Mouse (Mus musculus) MN1 (cell line): ENCODE results near the gene Afm.
A peak's percentile ranks its signal among the peaks of the same experiment; 100 is the strongest.

ENCODE experiments used
- DNase-seq: peaks from one replicate; pipeline ENCODE4 v3.0.0-alpha.2; 2016; ENCODE audit warnings: low spot score

The Afm gene

GRCm38 (mm10) chr5:90518356-90519100 is at the start of gene Afm:
Gene Afm, plus strand, starts transcription at chr5:90518932.
- DNase-seq, result no peak

- no peak for DNase-seq
These were observed 47.9 kb upstream of the Afm start for GRCm38 (mm10) chr5:90470836-90471235.

- no peak for DNase-seq
These were observed 44.8 kb upstream of the Afm start for GRCm38 (mm10) chr5:90473902-90474301.

- no peak for DNase-seq
These were observed 44.4 kb upstream of the Afm start for GRCm38 (mm10) chr5:90474369-90474768.

GRCm38 (mm10) chr5:90476741-90477140 is 42.0 kb upstream of the Afm start:
- no peak for DNase-seq

GRCm38 (mm10) chr5:90477308-90478140 is 41.2 kb upstream of the Afm start:
- DNase-seq, result no peak

- no peak for DNase-seq
These were observed 39.8 kb upstream of the Afm start for GRCm38 (mm10) chr5:90478886-90479285.

- DNase-seq, result no peak
These were observed 33.1 kb upstream of the Afm start for GRCm38 (mm10) chr5:90485597-90485996.

- DNase-seq, result no peak
These were observed 30.4 kb upstream of the Afm start for GRCm38 (mm10) chr5:90488323-90488722.

- no peak for DNase-seq
These were observed 28.2 kb upstream of the Afm start, which contains the start of gene Afp for GRCm38 (mm10) chr5:90490518-90490917. Gene Afp, plus strand, starts transcription at chr5:90490737.

GRCm38 (mm10) chr5:90492440-90492839 is 26.3 kb upstream of the Afm start:
- DNase-seq, result no peak

- no peak for DNase-seq
These were observed 24.4 kb upstream of the Afm start for GRCm38 (mm10) chr5:90494308-90494707.

- no peak for DNase-seq
These were observed 19.2 kb upstream of the Afm start for GRCm38 (mm10) chr5:90499509-90499908.

- peak; percentile 59 for DNase-seq
These were observed 18.0 kb upstream of the Afm start for GRCm38 (mm10) chr5:90500714-90501113.

GRCm38 (mm10) chr5:90501752-90502151 is 17.0 kb upstream of the Afm start:
- no peak for DNase-seq

GRCm38 (mm10) chr5:90504742-90505141 is 14.0 kb upstream of the Afm start:
- DNase-seq, result no peak

- no peak for DNase-seq
These were observed 12.2 kb upstream of the Afm start for GRCm38 (mm10) chr5:90506507-90506906.

- DNase-seq, result no peak
These were observed 11.3 kb upstream of the Afm start for GRCm38 (mm10) chr5:90507411-90507949.

- DNase-seq, result no peak
These were observed 8.7 kb upstream of the Afm start for GRCm38 (mm10) chr5:90509828-90510592.

GRCm38 (mm10) chr5:90512288-90512955 is 6.3 kb upstream of the Afm start:
- DNase-seq, result no peak

- no peak for DNase-seq
These were observed 3.2 kb upstream of the Afm start for GRCm38 (mm10) chr5:90515561-90515960.

GRCm38 (mm10) chr5:90551191-90551590 is 32.5 kb downstream of the Afm start:
- no peak for DNase-seq
